Mouse (Mus musculus) naive thymus-derived CD4-positive, alpha-beta T cell, adult 2 months (primary cell): ENCODE measurements around the gene Polr1d.

Experiments used
- DNase-seq: peaks from one replicate; pipeline ENCODE4 v3.0.0-alpha.2; 2011; ENCODE audit warnings: low read depth

Polr1d gene

DNA sequence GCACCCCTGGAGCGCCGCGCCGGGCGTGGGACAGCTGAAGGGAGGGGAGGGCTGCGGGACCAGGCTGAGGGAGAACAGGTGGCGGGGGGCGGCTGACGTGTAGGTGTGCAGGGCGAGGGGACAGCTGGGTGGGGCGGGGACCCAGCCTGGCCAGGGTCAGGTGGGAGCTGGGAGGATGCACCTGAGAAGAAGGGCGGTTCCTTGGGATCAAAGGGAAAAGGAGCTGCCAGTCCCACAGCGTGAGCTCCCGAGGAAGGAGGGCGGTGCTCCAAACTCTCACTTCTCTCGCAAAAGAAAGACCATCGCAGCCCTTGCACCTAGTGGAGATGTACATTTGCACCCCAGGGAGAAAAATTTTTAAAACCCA, at the start of gene Polr1d:
Gene Polr1d (plus strand): TSS at position 252 of the 367 bp plus-strand sequence.
- no peak for DNase-seq

DNA sequence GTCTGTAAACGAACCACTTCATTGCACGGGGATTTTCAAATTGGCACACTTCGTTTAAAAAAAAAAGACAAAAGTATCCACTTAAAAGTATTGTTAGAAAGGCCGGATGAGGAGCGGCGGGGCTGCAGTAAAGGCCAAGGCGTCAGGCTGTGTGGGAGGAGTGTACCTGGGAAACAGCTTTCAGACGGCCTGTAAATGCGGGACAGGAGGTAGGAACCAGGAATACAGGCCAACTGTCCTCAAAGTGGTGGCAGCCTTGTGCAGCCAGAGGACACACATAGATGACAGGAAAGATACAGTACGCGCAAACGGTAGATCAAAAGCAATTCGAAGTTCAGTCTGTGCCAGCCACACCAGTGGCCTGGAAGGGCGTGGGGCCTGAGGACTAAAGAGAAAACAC, 45.6 kb upstream of the Polr1d start:
- DNase-seq: no peak

GRCm38 (mm10) chr5:147033155-147033554, 43.7 kb upstream of the Polr1d start:
- DNase-seq: no peak

DNA sequence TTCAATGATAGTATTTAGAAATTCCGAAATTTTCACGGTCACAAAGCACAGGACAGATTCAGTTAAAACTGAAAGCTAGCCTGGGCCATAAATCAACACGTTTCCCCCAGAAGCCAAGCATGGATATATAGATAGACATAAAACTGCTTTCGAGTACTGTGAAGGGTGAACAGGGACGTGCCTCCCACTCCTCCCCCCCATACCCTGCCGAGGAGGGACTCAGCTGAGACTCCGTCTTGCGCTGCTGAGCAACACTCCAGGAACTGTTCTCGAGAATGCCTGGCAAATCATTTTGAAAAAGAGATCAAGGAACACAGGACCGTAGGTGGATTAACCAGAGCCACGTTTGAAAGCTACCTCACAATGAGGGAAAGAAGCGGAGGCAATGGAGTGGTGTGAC, 42.6 kb upstream of the Polr1d start:
- DNase-seq: no peak

GRCm38 (mm10) chr5:147035301-147035700, 41.5 kb upstream of the Polr1d start:
- DNase-seq: no peak

GRCm38 (mm10) chr5:147036028-147036427, 40.8 kb upstream of the Polr1d start:
- DNase-seq: no peak

DNA sequence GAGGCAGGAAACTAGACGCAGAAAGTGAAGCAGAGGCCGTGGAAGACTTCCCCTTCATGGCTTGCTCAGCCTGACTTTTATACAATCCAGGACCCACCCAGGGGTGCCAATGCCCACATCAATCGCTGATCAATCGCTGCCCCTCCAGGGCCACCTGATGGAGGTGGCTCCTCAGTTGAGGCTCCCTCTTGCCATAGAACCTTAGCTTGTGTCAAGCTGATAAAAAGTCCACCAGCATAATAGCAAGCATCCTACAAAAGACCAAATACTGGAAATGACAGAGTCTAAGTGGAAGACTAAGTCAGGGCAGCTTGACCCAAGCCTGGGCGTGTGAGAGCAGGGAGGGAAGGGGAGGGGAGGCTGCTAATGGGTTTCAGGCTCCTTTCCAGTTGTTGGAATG, 40.2 kb upstream of the Polr1d start:
- no peak for DNase-seq

- DNase-seq: no peak
Observed at GRCm38 (mm10) chr5:147037601-147038000, 39.2 kb upstream of the Polr1d start.

GRCm38 (mm10) chr5:147039394-147039793, 37.5 kb upstream of the Polr1d start:
- no peak for DNase-seq

- DNase-seq: no peak
Observed at GRCm38 (mm10) chr5:147041965-147042937, 34.6 kb upstream of the Polr1d start.

- no peak for DNase-seq
Observed at GRCm38 (mm10) chr5:147043240-147043844, 33.5 kb upstream of the Polr1d start.

DNA sequence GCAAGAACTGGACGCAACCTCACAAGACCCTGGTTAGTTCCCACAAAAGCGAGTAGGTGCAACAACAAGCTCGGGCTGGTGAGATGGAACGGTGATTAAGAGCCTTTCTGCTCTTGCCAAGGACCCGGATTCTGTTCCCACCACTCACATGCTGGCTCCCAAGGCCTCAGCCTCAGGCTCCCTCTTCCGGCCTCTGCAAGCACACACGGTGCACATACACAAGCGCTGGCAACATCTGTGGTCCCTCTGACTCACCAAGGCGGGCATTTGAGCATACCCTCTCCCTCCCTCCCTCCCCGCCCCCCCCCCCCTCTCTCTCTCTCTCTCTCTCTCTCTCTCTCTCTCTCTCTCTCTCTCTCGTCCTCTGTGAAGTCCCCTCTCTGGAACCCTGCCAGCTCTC, 31.5 kb upstream of the Polr1d start:
- DNase-seq: no peak

DNA sequence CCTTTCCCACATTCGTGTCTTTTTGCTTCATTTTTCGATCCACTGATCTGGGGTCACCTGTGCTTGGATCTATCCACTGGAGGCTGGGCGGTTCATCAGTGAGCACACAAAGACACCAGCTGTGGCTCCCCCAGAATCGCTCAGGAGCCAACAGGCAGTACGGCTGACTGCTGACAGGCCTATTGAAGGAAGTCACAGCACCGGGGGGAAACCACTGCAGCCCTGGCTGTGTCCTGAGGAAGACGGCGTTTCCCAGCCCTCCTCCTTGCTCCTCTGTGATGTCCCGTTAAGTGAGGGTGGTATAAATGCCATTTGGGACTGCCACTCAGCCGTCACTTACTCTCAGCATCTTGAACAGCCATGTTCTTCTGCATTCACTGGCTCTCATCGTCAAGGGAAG, 30.9 kb upstream of the Polr1d start:
- no peak for DNase-seq

GRCm38 (mm10) chr5:147049544-147050209, 27.2 kb upstream of the Polr1d start:
- DNase-seq: no peak

DNA sequence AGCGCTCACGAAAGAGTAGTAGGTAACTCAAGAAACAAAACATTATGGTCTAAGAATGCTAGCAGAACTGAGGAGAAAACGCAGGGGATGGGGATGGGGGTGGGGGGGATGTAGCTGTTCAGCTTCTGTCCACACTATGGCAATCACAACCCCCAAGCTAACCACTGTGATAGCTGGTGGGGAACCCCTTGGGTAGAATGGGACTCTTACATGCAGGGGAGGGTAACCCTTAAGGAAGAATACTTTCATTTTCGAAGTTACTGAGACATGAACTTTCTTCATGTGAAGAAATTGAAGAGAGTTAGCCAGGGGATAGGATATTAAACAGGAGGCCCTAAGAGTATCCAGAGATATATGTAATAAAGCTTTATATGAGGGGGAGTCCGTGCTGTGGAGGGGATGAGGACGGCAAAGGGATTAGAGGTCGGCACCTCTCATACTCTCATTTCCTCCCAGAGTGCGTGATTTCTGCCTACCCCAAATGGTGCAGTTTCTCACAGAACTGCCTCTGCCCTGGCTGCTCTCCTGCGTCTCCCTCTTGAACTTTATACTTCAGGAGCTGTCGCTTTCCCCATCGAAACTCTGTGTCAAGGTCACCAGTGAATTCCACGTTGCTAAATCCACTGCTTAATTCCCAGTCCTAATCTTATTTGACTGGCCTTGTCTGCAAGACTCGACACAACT, 25.9 kb upstream of the Polr1d start:
- DNase-seq: peak; percentile 63

DNA sequence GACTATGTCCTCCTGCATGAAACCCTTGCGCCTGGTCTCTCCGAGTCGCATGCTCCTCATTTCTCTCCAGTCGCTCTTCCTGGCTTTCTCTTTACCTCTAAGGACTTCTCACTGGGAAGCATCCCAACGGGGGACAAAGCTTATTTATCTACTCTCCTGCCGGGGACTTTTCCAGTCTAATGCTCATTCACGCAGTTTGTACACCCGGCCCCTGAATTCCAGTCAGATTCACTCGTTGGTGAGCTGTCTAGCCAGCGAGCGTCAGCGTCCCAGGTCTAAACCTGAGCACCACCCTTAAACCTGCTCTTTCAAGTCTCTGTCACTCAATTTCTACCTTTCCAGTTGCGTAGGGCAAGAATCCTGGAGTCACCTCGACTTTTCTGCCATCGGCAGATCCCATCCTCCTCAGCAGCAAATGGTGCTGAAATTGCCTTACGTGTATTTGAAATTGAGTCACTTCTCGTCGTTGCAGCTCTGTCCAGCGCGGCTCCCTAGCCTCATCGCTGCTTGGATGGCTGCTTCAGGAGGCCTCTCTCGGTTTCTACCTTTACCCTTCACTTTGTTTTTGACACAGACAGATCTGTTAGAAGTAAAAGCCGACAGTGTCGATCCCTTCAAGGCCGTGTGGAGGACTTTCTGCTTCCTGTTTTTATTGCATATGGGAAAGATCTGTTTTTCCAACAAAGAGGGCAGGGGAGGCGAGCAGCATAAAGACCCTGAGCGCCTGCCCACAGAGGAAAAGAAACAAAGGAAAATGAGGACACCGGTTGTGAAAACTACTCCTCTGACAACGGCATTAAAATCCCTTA, 25.1 kb upstream of the Polr1d start:
- DNase-seq: no peak

DNA sequence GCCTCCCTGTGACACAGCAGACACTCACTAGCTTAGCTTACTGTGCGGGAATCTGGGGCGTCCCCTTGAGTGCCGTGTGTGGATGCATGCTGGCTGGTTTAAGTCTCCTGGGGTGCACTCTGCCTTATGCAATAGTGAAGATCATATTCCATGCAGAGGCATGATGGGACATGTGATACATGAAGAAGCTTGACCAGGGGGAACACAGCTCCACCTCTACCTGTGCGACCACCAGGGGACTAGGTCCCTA, 24.6 kb upstream of the Polr1d start:
- DNase-seq: no peak

DNA sequence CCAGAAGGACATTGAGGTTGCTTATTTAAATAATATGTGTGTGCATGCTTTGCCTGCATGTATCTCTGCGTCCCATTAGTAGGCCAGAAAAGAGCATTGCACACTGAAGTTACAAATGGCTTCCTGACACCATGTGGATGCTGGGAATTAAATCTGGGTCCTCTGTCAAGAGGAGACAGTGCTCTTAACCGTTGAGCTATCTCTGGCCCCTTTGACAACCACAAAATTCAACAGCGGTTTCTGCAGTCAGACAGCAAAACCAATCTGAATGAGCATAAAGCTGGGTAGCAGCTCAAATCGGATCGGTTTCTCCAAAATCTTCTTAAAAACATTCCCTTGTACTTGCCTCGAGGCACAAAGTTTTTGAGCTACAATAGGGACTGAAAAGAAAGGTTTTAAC, 23.8 kb upstream of the Polr1d start:
- no peak for DNase-seq

DNA sequence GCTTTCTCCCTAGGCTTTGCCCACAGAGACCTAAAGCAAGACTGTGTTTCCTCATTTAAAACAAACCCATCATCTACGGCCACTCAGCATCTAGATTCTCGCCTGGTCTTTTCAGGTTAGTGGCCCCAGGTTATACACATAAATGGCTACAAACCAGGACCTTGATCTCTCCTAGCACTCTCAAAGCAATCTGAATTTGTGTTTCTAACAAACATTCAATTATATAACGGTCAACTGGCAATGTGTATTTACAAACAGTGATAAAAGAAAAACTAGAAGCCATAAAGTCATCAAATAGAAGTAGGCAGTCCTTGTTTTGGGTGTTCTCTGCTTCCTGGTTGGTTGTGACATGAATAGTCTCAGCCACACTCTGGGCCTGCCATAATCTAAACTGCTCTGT, 23.4 kb upstream of the Polr1d start:
- no peak for DNase-seq

DNA sequence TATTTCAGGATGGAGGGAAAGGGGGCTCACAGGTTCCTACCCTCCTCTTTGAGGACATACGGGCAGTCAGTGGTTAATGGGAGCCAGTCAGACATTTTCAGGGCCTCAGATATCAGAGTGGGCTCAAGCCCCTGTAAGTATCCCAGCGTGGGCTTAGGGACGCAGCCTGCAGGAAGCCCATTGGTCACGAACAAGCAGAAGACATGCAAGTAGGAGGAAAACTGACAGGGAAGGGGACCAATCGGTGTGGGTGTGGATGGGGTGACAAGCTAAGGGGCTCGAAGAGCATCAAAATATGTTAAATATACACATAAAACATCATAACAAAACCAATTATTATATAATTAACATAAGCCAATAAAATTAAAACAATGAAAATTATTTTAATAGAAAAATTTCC, 22.5 kb upstream of the Polr1d start:
- DNase-seq: no peak

- DNase-seq: no peak
Observed at GRCm38 (mm10) chr5:147054747-147055270, 22.0 kb upstream of the Polr1d start.
